Mouse (Mus musculus) CD4-positive, CD25-positive, alpha-beta regulatory T cell, adult 2 months (primary cell): ENCODE measurements around the gene Ankfy1.
"Not testable (repeated sequence)": the region's sequence is repeated elsewhere in the genome, so short reads cannot be mapped to it uniquely, and the experiment has no call there.

Source experiments
- DNase-seq: peaks from one replicate; pipeline ENCODE4 v3.0.0-alpha.2; 2012; ENCODE audit warnings: low read depth, low spot score

The Ankfy1 gene

GRCm38 (mm10) chr11:72723165-72723564, 33.4 kb downstream of the Ankfy1 start:
- DNase-seq, result no peak

DNA sequence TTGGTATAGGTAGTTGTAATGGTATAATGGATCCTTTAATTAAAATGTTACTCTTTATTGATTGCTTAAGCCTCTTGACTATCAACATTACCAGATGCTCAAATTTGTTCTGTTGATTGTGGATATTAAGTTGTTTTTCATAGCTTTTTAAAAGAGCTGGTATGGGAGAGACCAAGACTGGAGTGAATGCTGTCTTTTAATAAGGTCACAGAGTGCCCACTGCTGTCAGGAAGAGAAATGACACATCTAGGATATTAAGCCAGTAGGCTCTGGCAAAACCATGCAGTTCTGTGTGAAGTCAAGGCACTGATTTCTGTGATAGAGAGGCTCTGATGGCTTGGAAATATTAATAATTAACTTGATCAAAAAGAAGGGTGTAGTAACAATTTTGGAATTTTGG, 34.1 kb downstream of the Ankfy1 start:
- DNase-seq, result peak; percentile 47

DNA sequence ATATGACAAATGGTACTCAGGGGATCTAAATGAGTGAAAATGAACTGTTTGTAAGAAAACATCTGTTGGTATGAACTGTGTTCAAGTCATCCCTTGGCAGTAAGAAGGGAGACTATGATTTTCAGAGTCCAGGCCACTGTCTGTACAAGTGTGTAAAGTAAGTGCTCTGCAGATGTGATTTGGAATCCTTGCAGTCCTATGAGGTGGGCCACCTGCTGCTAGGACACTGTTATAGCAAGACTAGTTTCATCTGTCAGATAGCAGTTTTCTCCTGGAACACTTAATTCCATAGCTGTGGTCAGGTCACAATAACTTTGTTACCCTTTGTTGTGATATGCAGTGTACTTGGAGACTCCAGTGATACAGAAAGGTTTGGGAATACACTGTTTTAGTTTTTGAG, 36.2 kb downstream of the Ankfy1 start:
- peak; percentile 32 for DNase-seq

GRCm38 (mm10) chr11:72733736-72734135, 43.9 kb downstream of the Ankfy1 start:
- no peak for DNase-seq

GRCm38 (mm10) chr11:72734840-72735518, 45.2 kb downstream of the Ankfy1 start:
- DNase-seq, result peak; percentile 8

DNA sequence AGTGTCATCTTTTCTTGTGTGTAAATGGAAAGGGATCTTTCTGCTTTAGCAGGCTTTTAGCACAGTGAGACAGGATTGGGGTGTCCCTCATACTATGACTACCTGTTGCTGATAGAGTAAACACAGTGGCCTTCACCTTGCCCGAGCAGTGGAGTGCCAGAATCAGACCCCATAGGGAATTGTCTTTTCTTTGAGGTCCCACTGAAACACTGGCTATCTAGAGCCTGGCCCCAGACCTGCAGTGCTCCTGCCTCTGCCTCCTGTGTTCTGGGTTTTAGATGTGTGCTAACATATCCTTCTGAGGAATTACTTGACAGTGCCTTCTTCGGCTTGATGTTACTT, 45.7 kb downstream of the Ankfy1 start:
- no peak for DNase-seq

DNA sequence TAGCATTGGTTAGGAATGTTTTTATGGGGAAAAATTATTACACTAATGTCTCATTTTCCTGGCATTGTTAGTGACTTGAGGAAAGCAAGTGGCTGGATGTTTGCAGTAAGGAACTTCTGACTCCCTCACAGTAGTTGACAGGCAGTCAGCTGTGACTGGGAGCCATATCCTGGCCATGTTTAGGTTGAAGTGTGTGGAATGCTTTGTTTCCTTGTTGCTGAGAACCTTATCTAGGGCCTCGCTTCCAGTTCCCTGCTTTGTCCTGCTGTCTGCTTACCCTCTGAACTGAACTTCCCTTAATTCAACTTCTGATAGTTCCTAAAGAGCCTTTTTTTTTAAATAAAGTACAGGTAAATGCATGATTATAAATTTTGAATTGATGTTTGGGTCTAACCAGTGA, 46.5 kb downstream of the Ankfy1 start:
- no peak for DNase-seq

GRCm38 (mm10) chr11:72737517-72737916, 47.7 kb downstream of the Ankfy1 start:
- peak; percentile 66 for DNase-seq

GRCm38 (mm10) chr11:72739048-72739447, 49.2 kb downstream of the Ankfy1 start:
- DNase-seq, result no peak

DNA sequence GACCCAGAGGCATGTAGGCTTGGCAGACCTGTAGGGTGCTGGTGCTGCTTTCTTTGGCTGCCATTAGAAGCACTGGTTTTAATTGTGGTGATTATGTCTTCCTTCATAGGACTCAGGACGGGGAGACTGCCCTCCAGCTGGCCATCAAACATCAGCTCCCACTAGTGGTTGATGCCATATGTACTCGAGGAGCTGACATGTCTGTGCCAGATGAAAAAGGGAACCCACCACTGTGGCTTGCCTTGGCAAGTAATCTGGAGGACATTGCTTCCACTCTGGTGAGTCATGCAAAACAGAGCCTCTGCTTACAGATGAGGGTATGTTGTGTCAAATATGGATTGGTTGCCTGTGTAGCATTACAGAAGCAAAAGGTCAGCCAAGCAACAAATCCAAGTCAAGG, 62.1 kb downstream of the Ankfy1 start:
- no peak for DNase-seq

DNA sequence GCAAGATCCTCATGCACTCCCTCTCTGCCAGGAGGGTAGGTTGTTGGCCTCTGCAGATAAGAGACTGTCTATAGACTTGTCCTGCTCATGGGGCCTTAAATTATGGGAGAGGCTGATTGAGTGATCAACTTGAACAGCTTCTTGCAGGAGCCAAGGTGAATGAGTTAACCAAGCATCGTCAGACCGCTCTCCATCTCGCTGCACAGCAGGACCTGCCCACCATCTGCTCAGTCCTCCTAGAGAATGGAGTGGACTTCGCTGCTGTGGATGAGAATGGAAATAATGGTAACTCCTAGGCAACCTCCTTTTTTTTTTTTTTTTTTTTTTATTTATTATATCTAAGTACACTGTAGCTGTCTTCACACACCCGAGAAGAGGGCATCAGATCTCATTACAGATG, 68.5 kb downstream of the Ankfy1 start:
- no peak for DNase-seq

- DNase-seq, result no peak
Observed at GRCm38 (mm10) chr11:72759581-72759980, 69.8 kb downstream of the Ankfy1 start.

DNA sequence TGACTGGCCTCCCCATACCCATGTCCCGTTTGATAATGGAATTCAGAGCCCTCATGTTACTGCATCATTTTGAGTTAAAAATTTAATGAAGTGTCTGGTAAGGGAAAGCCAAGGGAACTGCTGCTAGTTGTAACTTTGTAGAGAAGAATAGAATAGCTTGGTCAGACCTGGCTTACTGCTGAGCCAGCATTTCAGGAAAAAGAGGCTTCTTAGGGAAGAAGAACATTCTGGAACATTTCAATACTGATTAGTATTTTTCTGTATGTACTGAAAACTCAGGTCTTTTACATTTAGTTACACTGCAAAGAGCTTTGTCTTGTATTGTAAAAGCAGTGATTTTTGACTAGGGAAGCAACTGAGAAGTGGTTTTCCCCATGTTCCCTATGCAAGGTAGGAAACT, 71.0 kb downstream of the Ankfy1 start:
- DNase-seq, result no peak

- no peak for DNase-seq
Observed at GRCm38 (mm10) chr11:72764270-72764669, 74.5 kb downstream of the Ankfy1 start.

- no peak for DNase-seq
Observed at GRCm38 (mm10) chr11:72767716-72768115, 77.9 kb downstream of the Ankfy1 start.

DNA sequence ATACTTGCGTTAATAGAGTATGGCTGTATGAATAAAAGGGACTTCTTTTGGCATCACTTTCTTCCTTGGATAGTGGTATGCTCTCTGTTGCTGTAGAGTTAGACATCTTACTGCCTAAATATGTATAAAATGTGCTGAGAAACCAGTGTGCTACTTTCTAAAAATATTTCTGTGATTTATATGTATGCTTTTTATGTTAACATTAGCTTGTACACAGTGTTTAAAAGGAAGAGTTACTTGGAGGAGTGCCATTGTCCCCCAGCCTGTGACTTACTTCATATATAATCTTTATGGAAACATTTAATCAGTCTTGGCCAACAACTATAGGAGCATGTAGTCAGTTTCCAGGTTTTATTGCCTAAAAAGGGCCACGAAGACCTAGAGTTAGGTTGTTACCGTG, 79.3 kb downstream of the Ankfy1 start:
- no peak for DNase-seq

GRCm38 (mm10) chr11:72770324-72770723, 80.5 kb downstream of the Ankfy1 start:
- DNase-seq, result no peak

- no peak for DNase-seq
Observed at GRCm38 (mm10) chr11:72770816-72771215, 81.0 kb downstream of the Ankfy1 start.

DNA sequence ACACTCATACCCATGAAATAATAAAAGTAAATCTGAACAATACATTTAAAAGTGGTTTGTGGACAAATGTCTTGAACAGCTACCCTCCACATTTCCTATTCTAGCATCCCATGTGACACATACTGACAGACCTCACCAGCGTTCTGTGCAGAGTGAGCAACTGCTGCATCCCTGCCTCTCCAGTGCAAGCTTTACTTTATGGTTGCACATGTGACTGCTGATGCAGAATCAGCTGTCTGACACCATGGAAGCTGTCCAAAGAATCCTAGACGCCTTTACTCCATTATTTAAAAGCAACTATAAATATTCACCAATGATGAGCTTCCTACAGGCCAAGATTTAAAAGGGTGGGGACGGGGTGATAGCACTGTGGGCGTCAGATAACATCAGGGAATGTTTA, 81.7 kb downstream of the Ankfy1 start:
- DNase-seq, result no peak

DNA sequence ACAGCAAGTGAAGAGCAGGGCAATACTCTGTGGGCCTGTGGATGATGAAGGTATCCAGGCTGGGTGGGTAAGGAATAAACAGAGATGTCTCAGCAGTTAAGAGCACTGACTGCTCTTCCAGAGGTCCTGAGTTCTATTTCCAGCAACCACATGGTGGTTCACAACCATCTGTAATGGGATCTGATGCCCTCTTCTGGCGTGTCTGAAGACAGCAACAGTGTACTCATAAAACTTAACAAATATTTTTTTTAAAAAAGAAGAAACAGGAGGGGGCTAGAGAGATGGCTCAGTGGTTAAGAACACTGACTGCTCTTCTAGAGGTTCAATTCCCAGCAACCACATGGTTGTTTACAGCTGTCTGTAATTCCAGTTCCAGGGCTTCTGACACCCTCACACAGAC, 82.8 kb downstream of the Ankfy1 start:
- DNase-seq, result not testable (repeated sequence)

DNA sequence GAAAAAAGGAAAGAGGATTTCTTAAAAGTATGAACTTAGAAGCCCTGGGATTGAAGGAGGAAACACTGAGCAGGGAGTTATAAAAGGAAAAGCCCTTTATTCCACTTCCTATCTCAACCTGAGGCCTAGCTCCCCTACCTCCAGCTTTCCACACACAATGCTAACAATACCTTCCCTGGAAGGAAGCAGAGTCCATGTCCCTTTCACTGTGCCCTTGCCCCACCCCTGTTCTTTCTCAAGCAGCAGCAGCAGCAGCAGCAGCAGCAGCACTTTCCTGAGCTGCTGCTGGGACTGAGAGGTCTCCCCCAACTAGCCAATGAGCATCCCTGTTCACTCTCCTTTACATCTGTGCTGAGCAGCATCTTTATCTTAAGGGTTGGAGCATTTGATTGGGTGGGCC, 89.2 kb downstream of the Ankfy1 start:
- no peak for DNase-seq

- no peak for DNase-seq
Observed at GRCm38 (mm10) chr11:72782103-72782502, 92.3 kb downstream of the Ankfy1 start.

DNA sequence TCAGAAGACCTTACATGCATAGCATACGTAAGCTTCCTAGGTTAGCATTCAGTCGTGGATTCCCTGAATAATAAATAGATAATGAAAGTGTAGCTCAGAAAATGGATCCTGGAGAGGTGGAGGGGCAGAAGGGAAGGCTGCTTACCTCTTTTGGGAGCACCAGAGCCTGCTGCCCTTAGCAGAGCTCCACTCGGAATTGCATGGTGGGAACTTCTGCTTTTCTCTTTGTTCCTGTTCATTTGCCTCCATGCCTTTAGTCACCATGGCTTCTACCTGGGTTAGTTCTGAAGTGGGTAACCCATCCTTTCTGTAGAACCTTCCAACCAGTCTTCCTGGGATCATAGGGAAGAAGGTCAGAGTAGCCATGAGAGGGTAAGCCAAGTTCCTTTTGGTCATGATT, 92.7 kb downstream of the Ankfy1 start:
- DNase-seq, result no peak

DNA sequence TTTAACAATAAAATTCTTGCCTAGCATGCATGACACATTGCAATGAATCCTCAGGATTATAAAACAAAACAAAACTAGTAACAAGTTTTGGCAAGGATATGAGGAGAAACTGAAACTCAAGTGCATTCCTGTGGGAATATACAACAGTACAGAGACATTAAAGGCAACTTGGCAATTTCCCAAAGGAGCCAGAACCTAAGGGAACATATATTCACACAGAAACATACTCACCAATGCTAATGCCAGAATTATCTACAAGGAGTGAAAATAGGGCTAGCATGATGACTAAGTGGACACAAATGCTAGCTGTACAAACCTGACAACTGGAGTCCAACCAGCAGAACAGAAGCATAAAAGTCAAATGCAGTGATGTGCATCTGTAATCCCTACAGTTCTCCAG, 102.2 kb downstream of the Ankfy1 start:
- no peak for DNase-seq
